Mouse (Mus musculus) cortical plate, adult 2 months (tissue): Measurements from ENCODE around the gene Polr2b.

Experiments used
- CTCF ChIP-seq: fragments of 200-500 bp; IDR thresholded peaks from 2 replicates; pipeline ENCODE4 v1.5.1; 2011; ENCODE audit warnings: mild to moderate bottlenecking, control low read depth, low read length; ENCODE audit not compliant: insufficient read depth; ENCODE audit errors: extremely low read depth
- POLR2A ChIP-seq: fragments of 200-500 bp; IDR thresholded peaks from 2 replicates; pipeline ENCODE4 v1.6.1; 2011; ENCODE audit warnings: mild to moderate bottlenecking, low read length, control low read depth; ENCODE audit not compliant: insufficient read depth; ENCODE audit errors: extremely low read depth

- TF ChIP-seq CTCF = no peak
- no peak for TF ChIP-seq POLR2A
These were observed 88.5 kb downstream of the Polr2b start for GRCm38 (mm10) chr5:77398285-77399057.
